Mouse (Mus musculus) liver, embryonic 14.5 days (tissue): ENCODE measurements around the gene Ckmt2.

ENCODE experiments used
- CTCF ChIP-seq: IDR thresholded peaks from 2 replicates; pipeline ENCODE4 v1.5.1; 2016; ENCODE audit warnings: antibody characterized with exemption, low read depth, control low read depth
- EP300 ChIP-seq: IDR thresholded peaks from 2 replicates; pipeline ENCODE4 v1.6.1; 2016; ENCODE audit warnings: antibody characterized with exemption, low read depth

DNA sequence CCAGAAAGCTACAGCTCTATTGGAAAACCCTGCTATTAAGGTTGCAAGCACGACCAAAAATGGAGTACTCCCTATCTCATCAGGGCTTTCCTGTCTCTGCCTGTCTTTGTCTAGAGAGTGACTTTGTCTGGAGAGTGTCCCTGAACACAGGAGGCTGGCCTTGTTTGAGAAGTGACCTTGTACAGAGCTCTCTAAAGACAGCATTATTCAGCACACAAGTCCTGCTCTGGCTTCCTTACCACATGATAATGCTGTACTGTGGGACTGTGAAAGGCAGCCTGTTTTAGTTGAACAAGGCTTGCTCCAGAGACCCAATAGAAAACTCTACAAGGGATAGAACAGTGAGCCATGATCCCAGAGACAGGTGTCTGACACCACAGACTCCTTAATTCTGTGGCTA lies 19.8 kb upstream of the Ckmt2 start:
- TF ChIP-seq EP300 = no peak
- no peak for TF ChIP-seq CTCF
